Mouse (Mus musculus): Measurements from ENCODE around the gene Ccdc89. TPM values are rescaled to one million over a fixed set of nuclear protein-coding genes. Genes with fewer than 3 reads are reported as not detected.

Gene Ccdc89
- polyA plus RNA-seq, 1 experiment = 0.07 TPM

- Histone ChIP-seq H3K4me3 (peak within 1 kb of the TSS; percentile 83), H3K4me2 (ENCODE audit: low read depth) (peak within 1 kb of the TSS; percentile 100), H3K27me3 (ENCODE audit: control insufficient read depth, insufficient read depth, insufficient read length) (peaks cover 5% of the 10 kb centered on the region), H3K79me2 (ENCODE audit: control insufficient read depth, insufficient read depth) (peaks cover 10% of the 10 kb centered on the region), H3K36me3 (ENCODE audit: control insufficient read depth, insufficient read depth) (no peaks in the 10 kb centered on the region), H3ac (ENCODE audit: control insufficient read depth, insufficient read length) (peak within 1 kb of the TSS; percentile 13)
- TF ChIP-seq MYOD1 (IDR thresholded peaks at IDR 0.05; ENCODE audit: control insufficient read depth in 1 of 3, insufficient read length in 2 of 3, low read depth in 2 of 3) (no peak), CEBPB (IDR thresholded peaks at IDR 0.05; ENCODE audit: insufficient read depth, poor library complexity, severe bottlenecking) (no peak), TCF12 (IDR thresholded peaks at IDR 0.05; ENCODE audit: insufficient read depth, poor library complexity, severe bottlenecking) (no peak), MYOG (IDR thresholded peaks at IDR 0.05; ENCODE audit: control insufficient read depth in 1 of 3, insufficient read depth in 1 of 3, insufficient read length in 2 of 3, low read depth in 2 of 3) (no peak), SRF (IDR thresholded peaks at IDR 0.05; ENCODE audit: control insufficient read depth, insufficient read length, low read depth) (no peak), POLR2A (IDR thresholded peaks at IDR 0.05; ENCODE audit: insufficient read length, low read depth) (no peak), E2F4 (IDR thresholded peaks at IDR 0.05; ENCODE audit: insufficient read depth) (no peak), POLR2AphosphoS2 (IDR thresholded peaks at IDR 0.05; ENCODE audit: insufficient read length, low read depth) (no peak), REST (IDR thresholded peaks at IDR 0.05; ENCODE audit: insufficient read depth, insufficient read length) (no peak), MAX (IDR thresholded peaks at IDR 0.05; ENCODE audit: low read depth) (no peak), TCF3 (IDR thresholded peaks at IDR 0.05; ENCODE audit: insufficient read length, low read depth) (no peak), USF1 (IDR thresholded peaks at IDR 0.05; ENCODE audit: low read depth) (no peak)
Observed at GRCm38 (mm10) chr7:90476313-90477245, 50.2 kb downstream of the Ccdc89 start, which contains the start of gene Dlg2. Dlg2 (plus strand) TSS chr7:90476672.

Other genes starting within 250 kb of the Ccdc89 start
- gene Ccdc83, start 160.8 kb upstream of the Ccdc89 start, polyA plus RNA-seq (2012; fragmentation: generic; extraction: Trizol) = 0.10 TPM
- gene Sytl2, start 124.3 kb upstream of the Ccdc89 start, polyA plus RNA-seq (2012; fragmentation: generic; extraction: Trizol) = 21.2 TPM
- 18.0 TPM for gene Crebzf, start 16.2 kb downstream of the Ccdc89 start, polyA plus RNA-seq (2012; fragmentation: generic; extraction: Trizol)
- 119 TPM for gene Tmem126a, start 30.7 kb downstream of the Ccdc89 start, polyA plus RNA-seq (2012; fragmentation: generic; extraction: Trizol)
- gene Tmem126b, start 49.4 kb downstream of the Ccdc89 start, polyA plus RNA-seq (2012; fragmentation: generic; extraction: Trizol) = 6.7 TPM
- 0.65 TPM for gene Dlg2, start 50.1 kb downstream of the Ccdc89 start, polyA plus RNA-seq (2012; fragmentation: generic; extraction: Trizol)

Data from myocyte (in vitro differentiated cells).